16 mouse cellular contexts compared by ENCODE assay signal in the genomic region with DNA sequence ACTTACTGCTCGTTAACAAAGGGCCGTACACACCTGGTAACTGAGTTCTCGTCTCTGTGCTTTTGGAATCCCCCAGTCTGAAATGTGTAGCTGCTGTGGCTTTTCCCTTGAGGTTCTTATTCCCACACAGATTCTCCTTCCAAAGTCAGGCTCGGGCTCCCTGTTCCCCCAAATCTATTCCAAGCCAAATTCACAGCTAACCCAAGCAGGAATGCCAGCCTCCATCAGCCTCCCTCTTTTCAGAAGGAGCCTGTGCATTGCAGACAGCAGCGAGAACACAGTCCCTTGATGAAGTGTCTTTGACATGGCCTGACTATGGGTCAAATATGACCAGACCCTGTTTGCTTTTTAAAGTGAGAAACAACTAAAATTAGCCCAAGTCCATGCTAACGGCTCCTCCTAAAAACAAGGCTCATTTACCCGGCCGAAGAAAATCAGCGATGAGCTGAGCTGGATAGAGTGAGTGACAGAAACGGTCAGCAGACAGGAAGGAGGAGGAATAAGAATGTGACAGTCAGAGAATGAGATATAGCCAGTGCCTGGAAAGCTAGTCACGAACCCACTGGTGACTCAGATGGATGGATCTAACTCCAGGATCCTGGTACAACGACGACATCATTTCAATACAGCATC.
DNase-seq lines count a peak whose midpoint lies in the region; ATAC-seq and TF ChIP-seq lines count a peak whose summit lies in the region.
"Had no signal": no experiment of that assay in that cellular context is flagged by ENCODE, and none has a peak within 500 bp of the region (broad histone marks: within the 10 kb centered on the region; RNA-seq: fewer than 3 reads in every experiment).

No protein-coding gene starts in this region.

- H3K4me3 ChIP-seq in forebrain, embryonic 11.5 days (ENCODE audit: low read depth, low read length): no peak overlapping the region
- no peak overlapping the region for H3K4me3 ChIP-seq in forebrain, embryonic 13.5 days
- no peak overlapping the region for H3K4me3 ChIP-seq in heart, postnatal 0 days (ENCODE audit: low read depth, low read length)
- no peak overlapping the region for H3K4me3 ChIP-seq in heart, embryonic 10.5 days
- H3K4me3 ChIP-seq in midbrain, postnatal 0 days (ENCODE audit: low read depth, low read length): no peak overlapping the region
- no peak overlapping the region for H3K4me3 ChIP-seq in midbrain, embryonic 13.5 days (replicated peaks)
- H3K4me3 ChIP-seq: erythroblast, embryonic 14.5 days; gastrocnemius, adult 2 months; neural tube, embryonic 12.5 days had no signal

- no peak for TF ChIP-seq CTCF in heart, postnatal 0 days (IDR thresholded peaks at IDR 0.05; ENCODE audit: low read depth)
- no peak for TF ChIP-seq CTCF in midbrain, postnatal 0 days (IDR thresholded peaks at IDR 0.05)

- TF ChIP-seq EP300 in heart, postnatal 0 days (IDR thresholded peaks at IDR 0.05; ENCODE audit: low read depth): no peak

- no peak overlapping the region for H3K9ac ChIP-seq in forebrain, embryonic 11.5 days (ENCODE audit: low read length)
- no peak overlapping the region for H3K9ac ChIP-seq in forebrain, embryonic 13.5 days
- no peak overlapping the region for H3K9ac ChIP-seq in heart, postnatal 0 days (replicated peaks; ENCODE audit: low read depth, low read length)
- H3K9ac ChIP-seq in midbrain, postnatal 0 days (replicated peaks; ENCODE audit: low read length, poor library complexity, severe bottlenecking): no peak overlapping the region
- H3K9ac ChIP-seq in midbrain, embryonic 13.5 days (replicated peaks): no peak overlapping the region
- H3K9ac ChIP-seq: liver, postnatal 0 days; neural tube, embryonic 12.5 days had no signal

- DNase-seq in forebrain, embryonic 11.5 days (ENCODE audit: low spot score): peak; percentile 9
- peak; percentile 17 for DNase-seq in heart, postnatal 0 days (ENCODE audit: low spot score)
- no peak for DNase-seq in heart, embryonic 10.5 days (ENCODE audit: low spot score)
- DNase-seq in midbrain, postnatal 0 days (ENCODE audit: low spot score): no peak
- DNase-seq in right cerebral cortex, postnatal 25 days: peak; percentile 8
- DNase-seq: adrenal gland, adult 2 months; cerebellum, adult 8-10 months; gastrocnemius, adult 2 months; liver, postnatal 0 days had no signal

- no peaks in the 10 kb centered on the region for H3K27me3 ChIP-seq in forebrain, embryonic 11.5 days (ENCODE audit: control insufficient read depth, insufficient read depth, low read length)
- H3K27me3 ChIP-seq in forebrain, embryonic 13.5 days: no peaks in the 10 kb centered on the region
- H3K27me3 ChIP-seq in heart, postnatal 0 days (ENCODE audit: control insufficient read depth, insufficient read depth, low read length): no peaks in the 10 kb centered on the region
- no peaks in the 10 kb centered on the region for H3K27me3 ChIP-seq in heart, embryonic 10.5 days (ENCODE audit: insufficient read depth, poor library complexity, severe bottlenecking)
- no peaks in the 10 kb centered on the region for H3K27me3 ChIP-seq in midbrain, postnatal 0 days (ENCODE audit: insufficient read depth, low read length)
- no peaks in the 10 kb centered on the region for H3K27me3 ChIP-seq in midbrain, embryonic 13.5 days
- H3K27me3 ChIP-seq: neural tube, embryonic 12.5 days; Patski had no signal

- no peak overlapping the region for H3K4me2 ChIP-seq in forebrain, embryonic 11.5 days (ENCODE audit: low read depth, low read length, severe bottlenecking)
- H3K4me2 ChIP-seq in forebrain, embryonic 13.5 days: no peak overlapping the region
- H3K4me2 ChIP-seq in heart, postnatal 0 days (ENCODE audit: low read depth, low read length): no peak overlapping the region
- no peak overlapping the region for H3K4me2 ChIP-seq in midbrain, postnatal 0 days (ENCODE audit: low read depth, low read length, poor library complexity, severe bottlenecking)
- H3K4me2 ChIP-seq in midbrain, embryonic 13.5 days (replicated peaks): no peak overlapping the region
- H3K4me2 ChIP-seq: neural tube, embryonic 12.5 days had no signal

- H3K27ac ChIP-seq in forebrain, embryonic 11.5 days (ENCODE audit: low read depth, low read length): no peak overlapping the region
- H3K27ac ChIP-seq in forebrain, embryonic 13.5 days: no peak overlapping the region
- H3K27ac ChIP-seq in heart, postnatal 0 days (ENCODE audit: low read depth): no peak overlapping the region
- H3K27ac ChIP-seq in heart, embryonic 10.5 days: no peak overlapping the region; the same call in 1 of the 2 replicates
- peak overlapping the region; percentile 65 for H3K27ac ChIP-seq in midbrain, postnatal 0 days (ENCODE audit: low read depth, low read length)
- no peak overlapping the region for H3K27ac ChIP-seq in midbrain, embryonic 13.5 days
- H3K27ac ChIP-seq: gastrocnemius, adult 2 months; kidney, postnatal 0 days; neural tube, embryonic 12.5 days had no signal

- WGBS in forebrain, embryonic 11.5 days: 82% methylated on average over 13 of the region's 13 CpGs
- 82% methylated on average over 13 of the region's 13 CpGs for WGBS in forebrain, embryonic 13.5 days
- 42% methylated on average over 13 of the region's 13 CpGs for WGBS in heart, postnatal 0 days
- WGBS in heart, embryonic 10.5 days: 60% methylated on average over 13 of the region's 13 CpGs
- WGBS in midbrain, postnatal 0 days: 76% methylated on average over 13 of the region's 13 CpGs
- 85% methylated on average over 13 of the region's 13 CpGs for WGBS in midbrain, embryonic 13.5 days

- H3K4me1 ChIP-seq in forebrain, embryonic 11.5 days (replicated peaks; ENCODE audit: control insufficient read depth, insufficient read depth, low read length): no peaks in the 10 kb centered on the region
- H3K4me1 ChIP-seq in forebrain, embryonic 13.5 days: no peaks in the 10 kb centered on the region
- no peaks in the 10 kb centered on the region for H3K4me1 ChIP-seq in heart, postnatal 0 days (ENCODE audit: control insufficient read depth, insufficient read depth)
- peaks cover 10% of the 10 kb centered on the region; the same call in 1 of the 2 replicates for H3K4me1 ChIP-seq in heart, embryonic 10.5 days
- no peaks in the 10 kb centered on the region for H3K4me1 ChIP-seq in midbrain, postnatal 0 days (ENCODE audit: insufficient read depth, low read length)
- no peaks in the 10 kb centered on the region for H3K4me1 ChIP-seq in midbrain, embryonic 13.5 days (replicated peaks)
- H3K4me1 ChIP-seq: neural tube, embryonic 12.5 days had no signal

- ATAC-seq in forebrain, embryonic 11.5 days (replicated peaks; ENCODE audit: low FRiP score): no peak
- ATAC-seq in forebrain, embryonic 13.5 days: no peak
- ATAC-seq in heart, postnatal 0 days (ENCODE audit: insufficient read depth, low read depth): no peak
- no peak for ATAC-seq in midbrain, postnatal 0 days (ENCODE audit: low FRiP score)
- ATAC-seq in midbrain, embryonic 13.5 days: no peak
- no peak for ATAC-seq in inflammation-experienced regulatory T-cells, adult 6 months
- ATAC-seq: liver, postnatal 0 days; Patski had no signal

- no peaks in the 10 kb centered on the region for H3K36me3 ChIP-seq in forebrain, embryonic 11.5 days (ENCODE audit: control insufficient read depth, insufficient read depth, low read length)
- no peaks in the 10 kb centered on the region for H3K36me3 ChIP-seq in forebrain, embryonic 13.5 days (ENCODE audit: poor library complexity, severe bottlenecking)
- H3K36me3 ChIP-seq in heart, postnatal 0 days (replicated peaks; ENCODE audit: control insufficient read depth, insufficient read depth, low read length): no peaks in the 10 kb centered on the region
- no peaks in the 10 kb centered on the region for H3K36me3 ChIP-seq in heart, embryonic 10.5 days
- H3K36me3 ChIP-seq in midbrain, postnatal 0 days (ENCODE audit: insufficient read depth, low read length): no peaks in the 10 kb centered on the region
- no peaks in the 10 kb centered on the region for H3K36me3 ChIP-seq in midbrain, embryonic 13.5 days
- H3K36me3 ChIP-seq: neural tube, embryonic 12.5 days had no signal

- no peaks in the 10 kb centered on the region for H3K9me3 ChIP-seq in forebrain, embryonic 11.5 days (ENCODE audit: control insufficient read depth, low read length)
- H3K9me3 ChIP-seq in forebrain, embryonic 13.5 days (replicated peaks): 0 out of 2 replicates have a peak, but pooled peaks cover 4% of the 10 kb centered on the region
- 0 out of 2 replicates have a peak, but pooled peaks cover 4% of the 10 kb centered on the region for H3K9me3 ChIP-seq in heart, postnatal 0 days (replicated peaks; ENCODE audit: control insufficient read depth, low read length)
- H3K9me3 ChIP-seq in heart, embryonic 10.5 days: no peaks in the 10 kb centered on the region
- H3K9me3 ChIP-seq in midbrain, postnatal 0 days (ENCODE audit: low read length): no peaks in the 10 kb centered on the region
- 0 out of 2 replicates have a peak, but pooled peaks cover 3% of the 10 kb centered on the region for H3K9me3 ChIP-seq in midbrain, embryonic 13.5 days
- H3K9me3 ChIP-seq: neural tube, embryonic 12.5 days had no signal

Comparison
In these comparisons a context has a peak if more than half of its experiments do, and no peak if none do; other contexts are left out.
1. DNase-seq: peak in forebrain, embryonic 11.5 days (single experiment), heart, postnatal 0 days (single experiment) and right cerebral cortex, postnatal 25 days (single experiment); none in heart, embryonic 10.5 days (single experiment) and midbrain, postnatal 0 days (single experiment).